Mouse (Mus musculus) urinary bladder, postnatal 10 days (tissue): ENCODE results near the gene Fbln5.

Source experiments
- DNase-seq: peaks from one replicate; pipeline ENCODE4 v3.0.0; 2022; ENCODE audit warnings: low spot score

The Fbln5 gene

GRCm38 (mm10) chr12:101818608-101819370 is at the start of gene Fbln5:
Gene Fbln5, minus strand, starts transcription at chr12:101819055.
- DNase-seq = no peak

DNA sequence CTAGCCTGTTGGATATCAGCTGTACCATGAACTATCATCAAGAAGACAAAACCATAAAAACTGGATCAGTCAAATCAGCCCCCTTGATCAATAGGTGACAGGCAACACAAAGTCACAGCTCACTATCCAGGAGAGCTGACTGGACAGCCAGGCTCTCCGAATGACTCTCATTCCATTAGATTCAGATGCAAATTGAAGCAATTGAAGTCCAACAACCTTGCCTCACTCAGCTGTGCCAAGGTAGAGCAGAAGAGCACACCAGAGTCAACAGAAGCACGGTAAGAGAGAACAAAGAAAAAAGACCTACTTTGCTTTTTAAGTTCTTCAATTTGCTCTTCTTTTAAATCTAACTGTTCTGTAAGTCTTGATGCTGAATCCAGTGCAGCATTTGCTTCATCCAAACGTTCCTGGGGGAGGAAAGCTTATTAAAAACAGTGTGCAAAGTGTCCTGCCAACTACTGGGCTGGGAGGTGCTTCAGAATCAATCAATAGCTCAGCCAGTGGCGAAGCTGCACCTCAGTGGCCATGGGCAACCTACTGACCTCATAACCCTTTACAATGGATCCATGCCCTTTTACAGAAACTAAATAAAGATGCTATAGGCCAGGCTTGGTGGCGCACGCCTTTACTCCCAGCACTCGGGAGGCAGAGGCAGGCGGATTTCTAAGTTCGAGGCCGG is 43.6 kb upstream of the Fbln5 start:
- DNase-seq = no peak

DNA sequence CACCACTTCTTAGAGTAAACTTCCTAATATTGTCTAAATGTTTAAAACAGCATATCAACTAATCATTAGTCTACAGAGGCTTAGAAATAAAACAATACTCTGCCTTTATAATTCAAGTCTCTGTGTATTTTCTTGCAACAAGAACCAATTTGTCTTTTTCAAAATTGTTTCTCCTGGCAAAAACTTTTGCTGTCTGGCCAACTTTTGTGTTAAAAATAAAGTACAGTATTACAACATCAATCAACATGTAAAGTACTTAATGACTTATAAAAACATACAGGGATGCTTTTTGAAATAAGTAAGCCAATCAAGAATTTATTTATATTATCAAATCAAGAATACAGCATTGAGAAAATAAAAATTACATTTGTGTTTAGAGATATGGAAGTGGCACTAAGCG is 41.4 kb upstream of the Fbln5 start:
- no peak for DNase-seq

GRCm38 (mm10) chr12:101858011-101858410 is 39.2 kb upstream of the Fbln5 start:
- DNase-seq = no peak

DNA sequence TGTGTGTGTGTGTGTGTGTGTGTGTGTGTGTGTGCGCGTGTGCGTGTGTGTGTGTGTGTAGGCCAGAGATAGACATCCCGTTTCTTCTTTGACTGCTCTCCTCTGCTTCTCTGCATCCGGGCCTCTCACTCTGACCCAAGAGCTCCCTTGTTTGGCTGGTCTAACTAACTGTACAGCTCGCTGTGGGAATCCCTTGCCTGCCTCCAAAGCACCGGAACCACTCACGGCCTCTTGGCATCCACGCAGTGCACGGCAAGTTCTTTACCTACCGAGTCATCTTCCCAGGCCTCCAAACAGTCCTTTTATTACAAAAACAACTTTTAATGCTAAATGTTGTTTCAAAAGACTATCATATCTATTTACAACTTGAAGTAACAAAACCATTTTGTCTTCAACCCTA is 35.5 kb upstream of the Fbln5 start:
- DNase-seq = no peak

DNA sequence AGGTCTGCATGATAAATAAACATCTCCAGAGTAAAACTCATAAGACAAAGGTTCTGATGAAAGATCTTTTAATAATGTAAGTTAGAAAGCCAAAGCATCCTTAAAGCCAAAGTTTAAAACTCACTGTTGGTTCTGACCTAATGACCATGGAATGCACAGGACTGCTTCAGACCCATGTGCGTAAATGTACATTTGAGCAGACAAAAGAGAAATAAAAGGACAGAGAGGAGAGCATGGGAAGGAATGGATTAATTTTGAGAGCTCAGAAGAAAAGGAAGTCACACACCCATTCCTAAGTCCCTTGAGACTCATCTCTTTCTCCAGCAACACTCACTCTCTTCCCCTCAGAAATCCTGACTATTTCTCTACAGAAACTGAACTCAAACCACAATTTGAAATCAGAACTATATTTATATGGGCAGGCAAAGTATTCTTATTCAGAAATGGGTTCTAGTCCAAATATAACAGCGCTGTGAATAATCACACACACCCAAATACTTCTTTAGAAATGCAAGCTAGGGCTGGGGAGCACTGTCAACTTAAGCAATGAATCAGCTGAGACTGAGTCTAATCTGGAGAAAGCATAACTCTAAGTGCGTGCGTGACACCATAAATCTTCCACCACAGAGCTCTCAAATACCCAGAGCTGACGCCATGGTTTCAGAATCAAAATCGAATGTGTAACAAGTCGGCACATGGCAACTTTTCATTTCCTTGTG is 33.1 kb upstream of the Fbln5 start:
- DNase-seq = no peak

- DNase-seq = no peak
Measured at GRCm38 (mm10) chr12:101851314-101851713, 32.5 kb upstream of the Fbln5 start.

DNA sequence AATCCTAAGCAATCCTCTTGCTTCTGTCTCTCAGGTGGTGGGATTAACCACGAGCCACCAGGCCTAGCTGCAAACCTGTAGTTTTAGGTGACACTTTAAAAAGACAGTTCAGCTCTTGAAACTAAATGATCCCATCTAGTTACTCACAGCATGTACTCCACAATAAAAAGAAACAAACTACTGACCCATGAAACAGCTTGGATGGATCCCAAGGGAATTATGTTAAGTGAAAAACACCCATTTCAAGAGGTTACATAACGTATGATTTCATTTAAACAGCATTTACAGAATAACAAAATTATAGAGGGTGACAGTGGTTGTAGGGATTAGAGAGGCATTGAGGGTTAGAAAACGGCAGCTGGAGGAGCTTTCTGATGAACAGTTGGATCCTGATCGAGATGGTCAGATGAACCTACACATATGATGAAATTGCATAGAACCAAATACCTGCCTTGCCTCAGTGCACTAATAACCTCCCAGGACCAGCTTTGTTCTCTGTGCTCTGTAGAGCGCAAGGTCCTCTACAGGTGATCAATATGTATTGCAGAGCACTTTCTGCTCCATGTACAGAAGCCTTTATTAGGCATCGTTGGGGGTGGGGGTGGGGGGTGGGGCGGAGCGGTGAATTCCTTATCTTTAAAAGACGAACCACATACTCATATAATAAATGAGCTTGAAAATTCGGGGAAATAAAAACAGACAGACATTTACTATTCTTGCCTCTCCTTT is 17.9 kb upstream of the Fbln5 start:
- DNase-seq = no peak

- DNase-seq = no peak
Measured at GRCm38 (mm10) chr12:101834715-101835114, 15.9 kb upstream of the Fbln5 start.

DNA sequence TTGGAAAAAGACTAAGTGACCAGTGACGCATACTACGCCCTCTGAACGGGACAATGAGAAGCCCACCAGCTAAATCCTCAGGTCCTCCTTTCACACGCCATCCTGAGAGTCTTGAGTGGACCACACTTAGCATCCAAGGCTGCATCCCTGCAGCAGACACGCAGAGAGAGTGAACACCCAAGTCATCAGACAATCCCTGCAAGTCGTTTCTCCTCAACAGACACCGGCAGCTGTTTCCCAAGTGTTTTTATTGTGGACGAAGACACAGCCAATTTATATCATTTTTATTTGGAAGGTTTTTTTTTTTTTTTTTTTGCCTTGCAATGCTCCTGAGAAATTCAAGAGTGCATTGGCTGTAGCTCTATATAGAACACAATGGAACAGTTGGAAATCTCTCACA is 14.9 kb upstream of the Fbln5 start:
- no peak for DNase-seq

DNA sequence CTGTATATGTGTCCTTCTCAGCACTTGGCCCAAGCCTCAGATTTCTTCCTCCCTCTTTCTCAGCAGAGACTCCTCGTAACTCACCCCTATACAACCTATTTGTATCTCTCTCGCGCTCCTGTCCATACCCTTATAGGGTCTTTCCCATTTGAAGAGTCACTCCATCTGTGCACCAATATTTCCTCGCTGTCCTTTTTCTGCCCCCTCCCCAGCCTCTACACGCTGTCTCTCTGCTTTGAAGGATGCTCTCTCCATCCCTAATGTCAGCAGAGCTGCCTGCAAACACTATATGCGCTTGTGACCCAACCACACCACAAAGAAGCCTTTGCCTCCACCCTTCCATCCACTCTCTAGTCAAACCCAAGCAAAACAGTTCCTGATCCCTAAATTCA is 14.3 kb upstream of the Fbln5 start:
- no peak for DNase-seq

- no peak for DNase-seq
Measured at GRCm38 (mm10) chr12:101832179-101833114, 13.6 kb upstream of the Fbln5 start.

- DNase-seq = no peak
Measured at GRCm38 (mm10) chr12:101831221-101831620, 12.4 kb upstream of the Fbln5 start.

DNA sequence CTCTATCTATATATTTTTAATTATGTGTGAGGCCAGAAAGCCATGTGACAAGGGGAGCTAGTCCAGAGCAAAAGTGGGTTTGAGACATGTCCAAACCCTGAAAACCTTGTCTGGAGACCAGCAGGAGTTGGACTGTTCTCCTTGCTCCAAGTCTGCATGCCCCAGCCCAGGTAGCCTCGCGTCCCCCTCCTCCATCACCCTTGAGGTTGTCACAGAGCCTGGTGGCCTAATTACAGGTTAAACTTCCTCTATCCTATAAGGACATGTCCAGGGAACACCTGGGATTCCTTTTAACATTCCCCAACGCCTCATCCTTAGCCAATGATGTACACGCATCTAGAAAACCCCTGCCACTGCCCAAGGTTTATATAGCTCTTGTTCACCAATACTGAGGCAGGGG is 4.3 kb upstream of the Fbln5 start:
- DNase-seq = no peak

GRCm38 (mm10) chr12:101821596-101821995 is 2.7 kb upstream of the Fbln5 start:
- no peak for DNase-seq

- no peak for DNase-seq
Measured at GRCm38 (mm10) chr12:101819570-101819969, 715 bp upstream of the Fbln5 start.

DNA sequence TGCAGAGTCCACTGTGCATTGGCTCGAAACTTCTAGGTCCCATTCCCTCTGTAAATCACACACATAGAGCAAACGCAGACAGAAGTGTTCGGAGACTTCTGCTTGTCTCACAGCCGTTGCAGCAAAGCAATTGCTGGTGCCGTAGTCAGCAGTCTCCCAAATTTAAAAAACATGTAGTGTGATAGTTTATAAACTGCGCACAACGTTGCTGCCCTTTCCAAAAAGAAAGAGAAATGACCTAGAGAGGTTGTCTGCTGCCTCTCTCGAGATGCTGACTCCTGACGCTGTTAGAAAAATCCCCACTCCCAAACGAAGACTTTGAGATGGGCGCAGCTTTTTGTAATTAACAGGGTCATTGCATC is 628 bp downstream of the Fbln5 start:
- DNase-seq = no peak

GRCm38 (mm10) chr12:101816810-101817209 is 2.0 kb downstream of the Fbln5 start:
- DNase-seq = no peak

GRCm38 (mm10) chr12:101815796-101816195 is 3.1 kb downstream of the Fbln5 start:
- DNase-seq = no peak

- DNase-seq = no peak
Measured at GRCm38 (mm10) chr12:101814423-101814822, 4.4 kb downstream of the Fbln5 start.

DNA sequence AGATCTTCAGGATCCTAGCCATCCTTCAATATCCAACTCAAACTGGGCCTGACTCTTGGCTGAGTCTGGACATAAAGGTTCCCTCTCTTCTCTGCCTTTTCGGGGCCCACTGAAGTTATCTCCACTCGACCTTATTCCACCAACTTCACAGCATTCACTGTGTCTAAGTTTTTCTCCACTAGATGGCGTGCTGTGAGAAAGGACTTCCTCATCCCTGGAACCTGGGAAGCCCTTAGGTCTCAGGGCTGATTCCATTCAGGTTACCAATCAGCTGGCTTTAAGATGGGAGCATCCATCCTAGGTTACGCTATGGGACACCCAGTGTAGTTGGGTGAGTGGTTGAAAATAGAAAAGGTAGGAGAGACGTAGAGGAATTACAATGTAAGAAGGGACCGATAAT is 7.7 kb downstream of the Fbln5 start:
- no peak for DNase-seq
